Mouse (Mus musculus) embryonic fibroblast, embryonic 13.5 days (primary cell): ENCODE results near the gene Polr1a.

Experiments used
- CTCF ChIP-seq: IDR thresholded peaks from 2 replicates; pipeline ENCODE4 v1.5.1; 2011; ENCODE audit warnings: mild to moderate bottlenecking, control low read depth, low read length, moderate library complexity, borderline replicate concordance; ENCODE audit not compliant: insufficient read depth
- POLR2A ChIP-seq: IDR thresholded peaks from 2 replicates; pipeline ENCODE4 v1.6.1; 2011; ENCODE audit warnings: low read depth, mild to moderate bottlenecking, control low read depth, low read length, moderate library complexity

DNA sequence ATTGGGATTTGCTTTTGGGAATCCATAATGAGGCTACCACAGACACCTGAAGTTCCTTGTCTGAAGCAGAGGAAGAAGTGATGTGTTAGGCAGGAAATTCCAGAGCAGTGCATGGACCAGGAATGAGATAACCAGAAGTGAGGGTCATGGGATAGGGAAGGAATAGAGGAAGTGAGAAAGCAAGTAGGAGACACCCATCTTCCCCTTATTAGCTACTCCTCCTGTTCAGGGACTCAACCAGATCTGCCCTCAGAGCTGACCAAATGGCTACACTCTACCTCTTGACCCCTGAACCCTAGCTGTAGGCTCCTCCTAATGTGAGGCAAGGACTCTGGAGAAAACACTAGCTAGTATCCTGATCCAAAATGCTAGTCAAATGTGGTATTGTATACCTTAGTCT lies 116.6 kb downstream of the Polr1a start:
- TF ChIP-seq CTCF = no peak
- no peak for TF ChIP-seq POLR2A
